In genomic region chr14:23521080-23521684, GRCm38 (mm10) we compare ENCODE assay signal across 19 mouse cellular contexts.
A peak's percentile ranks its signal among the peaks of the same experiment; 100 is the strongest.
DNase-seq lines count a peak whose midpoint lies in the region; TF ChIP-seq lines count a peak whose summit lies in the region.
"Had no signal": no experiment of that assay in that cellular context is flagged by ENCODE, and none has a peak within 500 bp of the region (broad histone marks: within the 10 kb centered on the region; RNA-seq: fewer than 3 reads in every experiment).

No protein-coding gene starts in this region.

- no peaks in the 10 kb centered on the region for H3K9me3 ChIP-seq in limb, embryonic 10.5 days (replicated peaks)
- H3K9me3 ChIP-seq: hindbrain, embryonic 10.5 days; liver, embryonic 12.5 days; midbrain, embryonic 12.5 days; neural tube, embryonic 13.5 days; stomach, embryonic 15.5 days had no signal

- H3K27me3 ChIP-seq in liver, adult 2 months (ENCODE audit: control insufficient read depth, insufficient read depth, low read length), result no peaks in the 10 kb centered on the region
- H3K27me3 ChIP-seq in limb, embryonic 10.5 days (ENCODE audit: low read depth, poor library complexity, severe bottlenecking), result peaks cover 60% of the 10 kb centered on the region
- H3K27me3 ChIP-seq: liver, embryonic 12.5 days; midbrain, embryonic 12.5 days; neural tube, embryonic 13.5 days; stomach, embryonic 15.5 days had no signal

- H3K79me2 ChIP-seq in liver, adult 2 months (ENCODE audit: control insufficient read depth, insufficient read depth, low read length), result no peaks in the 10 kb centered on the region

- H3K9ac ChIP-seq in liver, adult 2 months (ENCODE audit: low read depth, low read length), result no peak overlapping the region
- H3K9ac ChIP-seq: liver, embryonic 12.5 days; midbrain, embryonic 12.5 days; neural tube, embryonic 13.5 days; stomach, embryonic 15.5 days had no signal

- no peaks in the 10 kb centered on the region for H3K4me1 ChIP-seq in liver, adult 2 months (ENCODE audit: control insufficient read depth, insufficient read depth, low read length)
- peaks cover 68% of the 10 kb centered on the region for H3K4me1 ChIP-seq in limb, embryonic 10.5 days
- H3K4me1 ChIP-seq: hindbrain, embryonic 10.5 days; liver, embryonic 12.5 days; midbrain, embryonic 12.5 days; neural tube, embryonic 13.5 days; stomach, embryonic 15.5 days had no signal

- 78% methylated on average over 10 of the region's 10 CpGs for WGBS in liver, adult 2 months
- 27% methylated on average over 10 of the region's 10 CpGs for WGBS in limb, embryonic 10.5 days

- no peak for TF ChIP-seq POLR2A in liver, adult 2 months (IDR thresholded peaks at IDR 0.05; ENCODE audit: extremely low read depth, insufficient read depth, low read length)

- no peak overlapping the region for H3K27ac ChIP-seq in liver, adult 2 months (replicated peaks; ENCODE audit: insufficient read depth, low read depth, low read length)
- H3K27ac ChIP-seq in limb, embryonic 10.5 days, result peak overlapping the region; percentile 63
- H3K27ac ChIP-seq: heart, adult 2 months; hindbrain, embryonic 10.5 days; kidney, postnatal 0 days; liver, embryonic 12.5 days; macrophage; midbrain, embryonic 12.5 days; neural tube, embryonic 13.5 days; stomach, embryonic 15.5 days had no signal

- DNase-seq in embryo, embryonic 10 days (ENCODE audit: low spot score), result peak; percentile 13
- no peak for DNase-seq in embryo, embryonic 9.5 days (ENCODE audit: extremely low spot score)
- peak; percentile 7 for DNase-seq in liver, adult 2 months (ENCODE audit: extremely low read depth, low read depth, low spot score)
- DNase-seq in liver, result no peak
- peak; percentile 48 for DNase-seq in limb, embryonic 10.5 days (ENCODE audit: low spot score)
- peak; percentile 14 to 44 for DNase-seq in lung, postnatal 4 days
- no peak for DNase-seq in gastrocnemius, postnatal 10 days
- no peak for DNase-seq in left cerebral cortex, adult 18-20 months (ENCODE audit: low spot score in 2 of 2)
- DNase-seq: cerebellum, adult 8-10 months; heart, adult 2 months; thymus, postnatal 14 days had no signal

- no peaks in the 10 kb centered on the region for H3K36me3 ChIP-seq in liver, adult 2 months (ENCODE audit: control insufficient read depth, insufficient read depth, low read length)
- no peaks in the 10 kb centered on the region for H3K36me3 ChIP-seq in limb, embryonic 10.5 days
- H3K36me3 ChIP-seq: G1E; hindbrain, embryonic 10.5 days; liver, embryonic 12.5 days; midbrain, embryonic 12.5 days; neural tube, embryonic 13.5 days; stomach, embryonic 15.5 days had no signal

- no peak overlapping the region for H3K4me3 ChIP-seq in liver, adult 2 months (ENCODE audit: insufficient read depth, low read depth, low read length)
- no peak overlapping the region for H3K4me3 ChIP-seq in limb, embryonic 10.5 days
- H3K4me3 ChIP-seq: heart, adult 2 months; hindbrain, embryonic 10.5 days; liver, embryonic 12.5 days; midbrain, embryonic 12.5 days; neural tube, embryonic 13.5 days; stomach, embryonic 15.5 days had no signal

- TF ChIP-seq CTCF in liver, adult 2 months (IDR thresholded peaks at IDR 0.05; ENCODE audit: low read depth, low read length), result no peak

Comparison
In these comparisons a context has a peak if more than half of its experiments do, and no peak if none do; other contexts are left out.
1. DNase-seq: peak in embryo, embryonic 10 days (single experiment), liver, adult 2 months (single experiment), limb, embryonic 10.5 days (single experiment) and lung, postnatal 4 days (2 of 2); none in embryo, embryonic 9.5 days (single experiment), liver (single experiment), gastrocnemius, postnatal 10 days (single experiment) and left cerebral cortex, adult 18-20 months (0 of 2).